Mouse (Mus musculus) layer of hippocampus, postnatal 14 days (tissue): ENCODE data around the gene Rorc. TPM values are rescaled to one million over a fixed set of nuclear protein-coding genes. Genes with fewer than 3 reads are reported as not detected.
A peak's percentile ranks its signal among the peaks of the same experiment; 100 is the strongest.

Source experiments
- DNase-seq, 2 experiments: peaks; one replicate each; pipeline ENCODE4 v3.0.0; 2021 to 2022; ENCODE audit warnings: low spot score in 2 of 2, mixed read lengths in 1 of 2
- total RNA-seq, 2 experiments: library from RNA; stranded (reverse); gene quantifications; 2 replicates each; pipeline ENCODE4 v1.2.3; 2021

The Rorc gene
- total RNA-seq, 2 experiments from 2014 or later = 0.29 to 0.88 TPM

DNA sequence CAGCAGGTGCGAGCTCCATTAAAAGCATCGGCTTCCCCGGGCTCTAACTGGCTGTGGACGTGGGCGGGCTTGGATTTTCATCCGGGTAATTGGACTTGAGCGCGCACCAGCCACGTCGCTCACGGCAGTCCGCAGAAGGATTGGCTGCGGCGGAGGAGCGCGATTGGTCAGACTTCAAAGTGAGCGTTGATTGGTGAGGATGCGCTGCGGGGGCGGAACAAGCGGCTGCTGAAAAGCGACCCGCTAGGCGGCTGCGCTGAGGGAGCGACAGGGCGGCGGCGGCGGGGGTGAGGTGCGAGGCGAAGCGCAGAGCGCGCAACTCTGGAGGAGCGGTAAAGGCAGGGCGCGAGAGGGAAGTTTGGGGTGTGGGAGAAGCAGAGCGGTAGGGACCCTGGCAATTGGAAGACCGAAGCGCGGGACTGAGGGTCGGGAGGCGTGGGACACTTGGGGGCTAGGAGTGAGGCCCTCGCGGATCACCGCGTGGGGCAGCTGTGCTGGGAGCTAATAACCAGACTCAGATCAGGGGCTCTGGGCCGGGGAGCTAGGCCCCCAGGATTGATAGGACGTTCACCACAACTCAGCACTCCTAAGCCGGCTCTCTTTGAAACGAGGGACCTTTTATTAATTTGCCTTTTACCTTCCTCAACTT lies 40.6 kb downstream of the Rorc start, which contains the start of gene Tdrkh:
Gene Tdrkh, plus strand, starts transcription at position 243 of the 649 bp plus-strand sequence.
- DNase-seq = peak; percentile 97 to 99

DNA sequence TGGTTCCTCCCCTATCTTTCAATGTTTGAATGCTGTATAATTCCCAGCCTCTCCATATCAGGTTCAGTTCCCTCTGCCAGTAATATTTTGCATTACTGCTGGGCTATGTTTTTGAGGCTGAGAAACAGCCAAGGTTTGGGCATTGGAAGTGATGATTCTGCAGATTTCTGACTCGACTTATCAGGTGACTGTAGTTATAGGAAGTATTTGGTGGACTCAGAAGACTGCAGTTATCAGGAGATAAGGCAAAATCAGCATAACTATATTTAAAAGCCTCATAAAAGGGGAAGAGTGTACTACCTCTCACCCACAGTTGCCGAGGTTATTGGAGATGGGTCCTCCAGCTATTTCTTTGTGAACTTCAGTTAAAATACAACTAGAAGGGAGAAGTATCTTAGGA lies 58.4 kb downstream of the Rorc start:
- no peak for DNase-seq

DNA sequence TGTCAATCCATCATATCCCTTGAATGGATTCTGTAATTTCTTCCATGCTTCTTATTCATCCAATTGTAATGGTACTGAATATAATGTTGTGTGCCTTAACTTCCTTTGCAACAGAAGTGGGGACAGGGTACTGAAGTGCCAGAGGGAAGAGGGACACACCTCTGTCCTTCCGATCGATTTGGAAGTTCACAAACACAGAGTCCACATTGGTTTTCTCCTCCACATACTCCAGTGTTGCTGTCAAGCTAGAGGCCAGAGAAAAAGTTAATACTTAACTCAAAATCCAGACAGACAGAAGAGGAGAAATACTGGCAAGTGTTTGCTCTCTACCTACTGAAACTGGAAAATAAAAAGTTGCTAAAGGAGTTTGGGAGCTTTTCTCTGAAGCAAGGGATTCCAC lies 61.7 kb downstream of the Rorc start:
- DNase-seq = no peak

DNA sequence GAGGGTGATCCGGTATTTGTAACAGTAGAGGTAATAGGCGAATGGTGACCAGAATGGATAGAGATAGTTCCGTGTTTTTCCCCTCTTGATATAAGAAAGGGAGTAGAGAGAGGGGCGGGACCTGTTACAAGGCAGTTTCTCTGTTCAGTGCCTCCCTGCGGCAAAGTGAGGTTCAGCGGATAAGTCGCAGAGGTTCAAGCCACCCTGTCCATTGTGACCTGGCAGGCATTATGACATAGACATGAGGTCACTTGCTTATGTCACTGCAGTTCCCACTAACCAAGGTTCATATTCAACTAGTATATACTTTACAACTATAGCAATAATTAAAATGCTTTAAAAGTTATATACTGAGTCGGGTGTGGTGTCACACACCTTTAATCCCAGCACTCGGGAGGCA lies 63.8 kb downstream of the Rorc start:
- DNase-seq = no peak

DNA sequence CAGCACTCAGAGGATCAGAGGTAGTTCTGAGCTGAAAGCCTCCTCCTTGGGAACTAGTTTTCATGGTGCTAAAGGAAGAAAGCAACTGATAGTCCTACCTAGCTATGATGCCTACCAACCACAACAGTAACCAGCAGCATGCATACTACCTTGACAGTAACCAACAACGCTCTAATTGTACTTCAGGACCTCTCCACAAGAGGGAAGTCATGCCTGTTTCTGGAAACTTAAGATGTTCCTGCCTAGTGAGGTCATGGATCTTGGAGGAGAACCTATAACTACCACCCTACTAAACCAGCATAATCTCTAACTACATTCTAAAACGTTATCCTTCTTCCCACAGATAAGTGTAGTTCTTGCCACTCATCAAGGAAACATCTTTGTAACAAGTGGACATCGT lies 68.6 kb downstream of the Rorc start:
- peak in 1 of 2 experiments; percentile 18 for DNase-seq

DNA sequence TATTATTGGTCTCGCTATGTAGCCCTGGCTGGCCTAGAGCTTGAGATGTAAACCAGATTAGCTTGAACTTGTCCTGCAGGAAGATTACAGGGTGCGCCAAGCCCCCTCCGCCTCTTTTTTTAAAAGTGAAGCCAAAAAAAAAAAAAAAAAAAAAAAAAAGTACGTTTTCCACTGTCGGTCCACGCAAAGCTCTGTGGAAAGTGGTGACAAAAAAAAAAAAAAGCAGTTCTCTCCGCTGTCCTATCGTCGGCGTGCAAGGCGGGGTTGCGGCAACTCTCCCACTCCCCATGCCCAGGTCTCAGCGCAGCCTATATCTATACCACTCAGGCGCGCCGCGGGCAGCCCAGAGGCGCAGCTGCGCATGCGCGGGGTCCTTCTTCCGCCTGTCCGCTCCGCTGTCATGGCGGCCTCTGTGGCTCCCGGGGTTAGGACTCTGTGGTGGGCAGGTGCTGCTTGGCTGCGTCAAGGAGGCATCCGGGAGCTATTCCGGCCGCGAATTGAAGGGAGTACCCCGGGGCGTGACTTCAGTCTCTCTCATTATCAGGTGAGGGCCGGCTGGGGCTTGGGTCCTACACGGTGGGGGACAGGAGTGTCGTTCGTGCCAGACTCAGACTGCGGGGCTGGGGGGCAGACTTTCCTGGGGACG lies 70.5 kb downstream of the Rorc start, which contains the start of gene Mrpl9:
Gene Mrpl9, plus strand, starts transcription at position 368 of the 646 bp plus-strand sequence.
- peak; percentile 93 to 95 for DNase-seq

DNA sequence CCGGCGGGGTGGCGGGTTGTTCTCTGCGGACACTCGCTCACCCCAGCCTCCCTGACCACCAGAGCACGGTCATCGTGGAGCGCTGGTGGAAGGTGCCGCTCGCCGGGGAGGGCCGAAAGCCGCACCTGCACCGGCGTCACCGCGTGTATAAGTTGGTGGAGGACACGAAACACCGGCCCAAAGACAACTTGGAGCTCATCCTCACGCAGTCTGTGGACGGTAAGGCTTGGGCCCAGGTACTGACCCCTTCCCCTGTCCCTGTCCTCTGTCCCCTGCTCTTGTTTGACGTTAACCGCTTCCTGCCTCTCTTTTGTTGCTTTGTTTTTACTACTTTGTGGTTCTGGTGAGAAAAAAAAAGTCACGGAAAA lies 71.0 kb downstream of the Rorc start, which contains the start of gene Oaz3:
Gene Oaz3, minus strand, starts transcription at position 319 of the 368 bp plus-strand sequence.
- DNase-seq = peak in 1 of 2 experiments; percentile 16

Other genes with a start within 250 kb of the Rorc start
- gene Gm10696, start 194.6 kb upstream of the Rorc start, total RNA-seq = not detected
- gene Gm5286, start 176.1 kb upstream of the Rorc start, total RNA-seq = not detected
- not detected for gene Gm4778, start 108.8 kb upstream of the Rorc start, total RNA-seq
- gene Them4, start 62.7 kb upstream of the Rorc start, total RNA-seq = 10 to 100 TPM; 25.0 to 30.5 TPM
- gene Them5, start 30.7 kb upstream of the Rorc start, total RNA-seq = not detected
- gene C2cd4d, start 10.4 kb upstream of the Rorc start, total RNA-seq = under 1 TPM; 0.48 TPM
- 1 to 10 TPM; 1.3 to 1.6 TPM for gene Lingo4, start 25.7 kb downstream of the Rorc start, total RNA-seq
- 10 to 100 TPM; 44.7 to 46.4 TPM for gene Tdrkh, start 40.5 kb downstream of the Rorc start, total RNA-seq
- gene Mrpl9, start 70.5 kb downstream of the Rorc start, total RNA-seq = 10 to 100 TPM; 42.8 TPM
- under 1 TPM in 1 of 2 experiments, not detected in 1; 0.41 TPM for gene Oaz3, start 71.1 kb downstream of the Rorc start, total RNA-seq
- gene Celf3, start 105.5 kb downstream of the Rorc start, total RNA-seq = 100 to 1,000 TPM; 205 to 208 TPM
- gene Riiad1, start 107.5 kb downstream of the Rorc start, total RNA-seq = 1 to 10 TPM; 6.0 to 7.1 TPM
- 10 to 100 TPM; 87.5 to 99.1 TPM for gene Snx27, start 209.9 kb downstream of the Rorc start, total RNA-seq